Mouse (Mus musculus) induced T-regulatory cell, adult 2 months (primary cell): Measurements from ENCODE around the gene Tedc1.

ENCODE experiments used
- DNase-seq: peaks from one replicate; pipeline ENCODE4 v3.0.0-alpha.2; 2012; ENCODE audit warnings: low read depth

The Tedc1 gene

GRCm38 (mm10) chr12:113202008-113202407 lies 45.8 kb downstream of the Tedc1 start:
- DNase-seq, result no peak

GRCm38 (mm10) chr12:113203522-113203921 lies 47.3 kb downstream of the Tedc1 start:
- DNase-seq, result no peak

GRCm38 (mm10) chr12:113205251-113205942 lies 49.2 kb downstream of the Tedc1 start:
- DNase-seq, result no peak

GRCm38 (mm10) chr12:113207737-113208136 lies 51.5 kb downstream of the Tedc1 start:
- peak; percentile 36 for DNase-seq

- DNase-seq, result no peak
Observed at GRCm38 (mm10) chr12:113210586-113211378, 54.6 kb downstream of the Tedc1 start.

- no peak for DNase-seq
Observed at GRCm38 (mm10) chr12:113211772-113212171, 55.6 kb downstream of the Tedc1 start.

- peak; percentile 78 for DNase-seq
Observed at GRCm38 (mm10) chr12:113212326-113212924, 56.2 kb downstream of the Tedc1 start.

GRCm38 (mm10) chr12:113213226-113213625 lies 57.0 kb downstream of the Tedc1 start:
- DNase-seq, result no peak

- DNase-seq, result no peak
Observed at GRCm38 (mm10) chr12:113214072-113214808, 58.0 kb downstream of the Tedc1 start.

- no peak for DNase-seq
Observed at GRCm38 (mm10) chr12:113214972-113215666, 58.9 kb downstream of the Tedc1 start.
